Mouse (Mus musculus) heart, postnatal 0 days (tissue): ENCODE measurements at regions not wholly inside any gene's neighbourhood (a gene's known extent, or its start where the extent isn't known, plus 50 kb on each side); places are given as distances from the start of the nearest gene placed in this dataset.

Experiments used
- ATAC-seq: fragments of 200-750 bp; cut with Nextera tagmentation; 2 replicates; pipeline ENCODE4 v1.8.0; 2017; ENCODE audit warnings: low read depth, moderate number of reproducible peaks, moderate library complexity; ENCODE audit not compliant: insufficient read depth
- DNase-seq: peaks from one replicate; pipeline ENCODE4 v3.0.0-alpha.2; 2016; ENCODE audit warnings: low spot score
- H3K27ac ChIP-seq: fragments of 300-500 bp; sonication (generic); 2 replicates; pipeline ENCODE4 v1.5.1; 2014; ENCODE audit warnings: low read depth, mild to moderate bottlenecking
- H3K27me3 ChIP-seq: fragments of 300-500 bp; sonication (generic); 2 replicates; pipeline ENCODE4 v1.6.1; 2014; ENCODE audit warnings: low read length, mixed read lengths; ENCODE audit not compliant: control insufficient read depth, insufficient read depth
- H3K36me3 ChIP-seq: fragments of 300-500 bp; sonication (generic); replicated peaks from 2 replicates; pipeline ENCODE4 v1.6.1; 2014; ENCODE audit warnings: low read length, mixed read lengths; ENCODE audit not compliant: control insufficient read depth, insufficient read depth
- H3K4me1 ChIP-seq: fragments of 300-500 bp; sonication (generic); 2 replicates; pipeline ENCODE4 v1.6.1; 2014; ENCODE audit warnings: antibody characterized with exemption; ENCODE audit not compliant: control insufficient read depth, insufficient read depth
- H3K4me2 ChIP-seq: fragments of 300-500 bp; sonication (generic); 2 replicates; pipeline ENCODE4 v1.6.1; 2014; ENCODE audit warnings: low read depth, mild to moderate bottlenecking, low read length, moderate library complexity
- H3K4me3 ChIP-seq: fragments of 300-500 bp; sonication (generic); 2 replicates; pipeline ENCODE4 v1.5.1; 2014; ENCODE audit warnings: low read depth, low read length
- H3K9ac ChIP-seq: fragments of 300-500 bp; sonication (generic); replicated peaks from 2 replicates; pipeline ENCODE4 v1.6.1; 2014; ENCODE audit warnings: low read depth, low read length, mixed read lengths
- H3K9me3 ChIP-seq: fragments of 300-500 bp; sonication (generic); replicated peaks from 2 replicates; pipeline ENCODE4 v1.6.1; 2016; ENCODE audit warnings: low read length; ENCODE audit not compliant: control insufficient read depth
- CTCF ChIP-seq: IDR thresholded peaks from 2 replicates; pipeline ENCODE4 v1.5.1; 2016; ENCODE audit warnings: antibody characterized with exemption, control low read depth, low read depth
- EP300 ChIP-seq: IDR thresholded peaks from 2 replicates; pipeline ENCODE4 v1.6.1; 2016; ENCODE audit warnings: antibody characterized with exemption, low read depth
- WGBS: fragments of 180-500 bp; shearing (Covaris S2); extraction: QIAGEN DNeasy Blood & Tissue Kit; methylation state at CpG from one replicate; pipeline ENCODE4 v1.1.7; 2014; 5-methylcytosine and 5-hydroxymethylcytosine counted together

GRCm38 (mm10) chr2:21100248-21100808 is 104.8 kb downstream of the Enkur start:
- Histone ChIP-seq H3K4me2 (no peak overlapping the region), H3K27ac (no peak overlapping the region), H3K9me3 (no peaks in the 10 kb centered on the region), H3K27me3 (no peaks in the 10 kb centered on the region), H3K36me3 (no peaks in the 10 kb centered on the region), H3K4me3 (no peak overlapping the region), H3K9ac (no peak overlapping the region), H3K4me1 (no peaks in the 10 kb centered on the region)
- no peak for TF ChIP-seq EP300
- WGBS: 83% methylated on average over 6 of the region's 6 CpGs
- DNase-seq: no peak
- no peak for ATAC-seq

DNA sequence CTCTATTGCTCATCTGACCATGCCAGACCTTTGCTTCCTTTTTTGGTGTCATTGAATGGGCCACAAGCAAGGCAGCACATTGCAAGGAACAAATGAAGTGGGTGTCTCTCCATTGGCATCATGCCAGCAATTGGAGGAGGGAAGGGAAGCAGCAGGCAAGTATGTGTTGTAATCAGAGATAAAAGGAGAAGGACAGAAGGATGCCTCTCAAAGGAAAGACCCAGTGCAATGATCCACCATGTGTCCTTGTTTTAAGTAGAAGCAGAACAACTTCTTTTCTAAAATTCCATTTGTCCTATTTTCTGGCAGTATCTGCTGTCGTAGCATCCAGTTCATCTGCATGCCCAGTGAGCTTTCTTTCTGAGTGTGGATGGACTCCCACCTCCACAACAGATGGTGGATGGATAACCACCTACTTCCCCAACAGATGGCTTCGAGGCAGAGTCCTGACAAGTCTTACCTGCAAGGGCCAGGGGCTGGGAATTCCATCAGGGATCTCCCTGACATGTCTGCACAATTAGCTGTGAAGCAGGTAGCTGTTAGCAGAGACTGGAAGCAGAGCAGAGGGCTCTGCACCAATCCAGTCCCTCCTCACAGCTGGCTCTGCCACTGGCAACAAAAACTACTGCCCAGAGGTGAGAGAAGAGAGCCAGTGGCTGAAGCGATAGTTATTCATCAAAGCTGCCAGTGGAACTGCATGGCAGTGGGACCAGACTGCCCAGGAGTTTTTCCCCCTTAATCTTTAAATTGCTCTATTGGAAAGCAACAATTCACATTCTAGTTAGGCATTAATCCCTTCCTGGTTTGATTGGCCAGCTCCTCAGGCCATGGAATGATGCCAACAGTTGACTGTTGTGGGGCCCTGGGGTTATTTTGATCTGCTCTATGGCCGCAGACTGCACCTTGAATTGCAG is 113.8 kb downstream of the Enkur start:
- DNase-seq: no peak
- Histone ChIP-seq H3K27ac (no peak overlapping the region), H3K36me3 (no peaks in the 10 kb centered on the region), H3K4me3 (no peak overlapping the region), H3K4me1 (0 out of 2 replicates have a peak, but pooled peaks cover 12% of the 10 kb centered on the region), H3K27me3 (no peaks in the 10 kb centered on the region), H3K9ac (no peak overlapping the region), H3K9me3 (no peaks in the 10 kb centered on the region), H3K4me2 (no peak overlapping the region)
- no peak for TF ChIP-seq EP300
- TF ChIP-seq CTCF: no peak
- ATAC-seq: no peak
- 55% methylated on average over 4 of the region's 4 CpGs for WGBS

- Histone ChIP-seq H3K9ac (no peak overlapping the region), H3K4me2 (no peak overlapping the region), H3K27ac (no peak overlapping the region), H3K4me1 (no peaks in the 10 kb centered on the region), H3K27me3 (no peaks in the 10 kb centered on the region), H3K36me3 (no peaks in the 10 kb centered on the region), H3K9me3 (no peaks in the 10 kb centered on the region), H3K4me3 (no peak overlapping the region)
- WGBS: 49% methylated on average over 5 of the region's 5 CpGs
- TF ChIP-seq CTCF (no peak), EP300 (no peak)
- no peak for DNase-seq
- ATAC-seq: no peak
Observed at GRCm38 (mm10) chr2:21085517-21085916, 116.8 kb upstream of the Arhgap21 start.

DNA sequence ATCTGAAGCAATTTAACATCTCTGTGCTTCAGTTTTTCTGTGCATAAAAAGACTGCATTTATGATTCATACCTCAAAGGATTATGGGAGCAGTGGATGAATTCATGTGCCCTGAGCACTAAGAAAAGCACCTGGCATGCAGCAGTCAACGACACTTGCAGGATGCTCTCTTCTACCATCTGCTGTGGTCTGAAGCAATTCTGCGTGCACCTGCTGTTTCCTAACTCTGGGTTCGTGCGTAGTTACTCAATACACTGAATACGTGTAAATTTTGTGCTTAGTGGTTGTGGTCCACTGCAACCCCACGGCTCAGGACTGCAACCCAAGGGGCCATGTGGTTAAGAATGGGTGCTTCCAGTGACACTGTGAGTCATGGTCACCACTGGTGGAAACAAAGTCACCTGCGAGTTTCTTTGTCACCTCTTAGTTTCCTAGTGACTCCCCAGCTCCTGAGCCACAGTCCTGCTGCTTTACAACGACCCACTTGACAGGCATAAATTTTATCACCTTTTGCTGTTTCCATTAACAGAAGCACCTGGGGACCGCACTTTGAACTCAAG is 98.7 kb upstream of the Arhgap21 start:
- Histone ChIP-seq H3K36me3 (no peaks in the 10 kb centered on the region), H3K4me2 (no peak overlapping the region), H3K27me3 (no peaks in the 10 kb centered on the region), H3K4me1 (no peaks in the 10 kb centered on the region), H3K9me3 (no peaks in the 10 kb centered on the region), H3K4me3 (no peak overlapping the region), H3K27ac (no peak overlapping the region), H3K9ac (no peak overlapping the region)
- DNase-seq (no peak), ATAC-seq (no peak)
- 82% methylated on average over 9 of the region's 9 CpGs for WGBS
- no peak for TF ChIP-seq EP300
- TF ChIP-seq CTCF: no peak

DNA sequence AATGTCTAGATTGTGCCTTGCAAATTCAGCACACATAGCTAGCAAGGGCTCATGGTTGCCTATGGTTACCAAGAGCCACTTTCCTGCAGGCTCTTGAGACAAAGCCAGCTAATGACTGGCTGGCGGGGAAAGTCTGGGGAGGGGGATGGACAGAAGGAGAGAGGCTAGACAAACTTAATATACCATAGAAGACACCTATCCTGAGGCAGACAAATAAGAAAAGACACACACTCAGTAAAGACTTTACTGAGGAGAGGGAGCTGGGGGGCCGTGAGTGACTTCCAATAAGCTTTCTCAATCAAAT is 91.6 kb upstream of the Arhgap21 start:
- Histone ChIP-seq H3K27me3 (no peaks in the 10 kb centered on the region), H3K27ac (no peak overlapping the region), H3K36me3 (no peaks in the 10 kb centered on the region), H3K4me2 (no peak overlapping the region), H3K9ac (no peak overlapping the region), H3K4me3 (no peak overlapping the region), H3K4me1 (no peaks in the 10 kb centered on the region), H3K9me3 (no peaks in the 10 kb centered on the region)
- 90% methylated on average over 2 of the region's 2 CpGs for WGBS
- DNase-seq (no peak), ATAC-seq (no peak)
- TF ChIP-seq EP300 (no peak), CTCF (no peak)
